Mouse (Mus musculus) 3134 (cell line): ENCODE data around the gene Smarcd2.
"Not testable (repeated sequence)": the region's sequence is repeated elsewhere in the genome, so short reads cannot be mapped to it uniquely, and the experiment has no call there.

Source experiments
- DNase-seq: peaks from one replicate; pipeline ENCODE4 v3.0.0-alpha.2; 2011; ENCODE audit warnings: low spot score; ENCODE audit not compliant: insufficient read length; ENCODE audit errors: extremely low read depth

Smarcd2 gene

DNA sequence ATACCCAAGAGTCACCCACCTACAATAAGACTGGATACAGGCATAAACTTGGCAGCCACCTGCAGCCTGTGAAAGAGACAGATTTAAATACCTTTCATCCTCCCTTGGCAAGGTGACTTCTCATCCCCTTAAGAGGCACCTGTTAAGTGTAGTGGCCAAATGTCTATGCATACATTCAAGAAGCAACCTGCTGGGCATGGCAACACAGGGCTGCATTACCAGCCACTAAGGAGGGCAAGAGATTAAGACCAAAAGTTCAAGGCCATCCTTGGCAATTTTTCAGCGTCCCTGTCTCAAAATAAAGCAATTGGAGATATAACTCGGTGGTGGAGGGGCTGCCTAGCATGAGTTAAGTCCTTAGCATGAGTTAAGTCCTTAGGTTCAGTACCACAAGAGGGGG, 18.0 kb downstream of the Smarcd2 start:
- DNase-seq = no peak

GRCm38 (mm10) chr11:106249326-106249725, 23.4 kb downstream of the Smarcd2 start:
- no peak for DNase-seq

- DNase-seq = no peak
Measured at GRCm38 (mm10) chr11:106246834-106247233, 25.9 kb downstream of the Smarcd2 start.

DNA sequence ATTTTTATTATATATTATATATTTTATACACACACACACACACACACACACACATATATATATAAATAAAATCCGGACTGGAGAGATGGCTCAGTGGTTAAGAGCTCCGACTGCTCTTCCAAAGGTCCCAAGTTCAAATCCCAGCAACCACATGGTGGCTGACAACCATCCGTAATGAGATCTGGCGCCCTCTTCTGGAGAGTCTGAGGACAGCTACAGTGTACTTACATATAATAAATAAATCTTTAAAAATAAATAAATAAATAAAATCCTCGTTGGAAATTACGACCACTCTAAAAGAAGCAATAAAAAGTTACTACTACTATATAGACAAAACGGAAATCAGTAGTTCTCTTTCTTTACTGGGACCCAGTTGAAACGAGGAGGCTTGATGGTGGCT, 38.8 kb downstream of the Smarcd2 start:
- DNase-seq = not testable (repeated sequence)

DNA sequence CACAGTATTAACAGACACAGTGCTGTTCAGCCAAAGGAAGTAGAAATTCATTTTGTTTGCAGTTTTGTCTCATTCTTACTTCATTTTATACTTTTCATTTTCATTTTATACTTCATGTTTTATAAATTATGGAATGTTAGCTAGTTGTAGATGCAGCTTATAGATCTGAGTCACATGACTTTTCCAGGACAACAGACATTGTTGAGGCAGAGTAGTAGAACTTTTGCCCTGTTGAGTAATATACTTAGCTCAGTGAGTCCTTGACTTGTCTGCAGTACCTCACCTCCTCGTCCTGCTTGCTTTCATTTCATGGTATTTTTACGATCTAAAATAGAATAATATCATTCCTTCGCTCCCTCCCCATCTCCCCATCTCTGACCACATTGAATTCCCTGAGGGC, 52.2 kb downstream of the Smarcd2 start:
- no peak for DNase-seq

DNA sequence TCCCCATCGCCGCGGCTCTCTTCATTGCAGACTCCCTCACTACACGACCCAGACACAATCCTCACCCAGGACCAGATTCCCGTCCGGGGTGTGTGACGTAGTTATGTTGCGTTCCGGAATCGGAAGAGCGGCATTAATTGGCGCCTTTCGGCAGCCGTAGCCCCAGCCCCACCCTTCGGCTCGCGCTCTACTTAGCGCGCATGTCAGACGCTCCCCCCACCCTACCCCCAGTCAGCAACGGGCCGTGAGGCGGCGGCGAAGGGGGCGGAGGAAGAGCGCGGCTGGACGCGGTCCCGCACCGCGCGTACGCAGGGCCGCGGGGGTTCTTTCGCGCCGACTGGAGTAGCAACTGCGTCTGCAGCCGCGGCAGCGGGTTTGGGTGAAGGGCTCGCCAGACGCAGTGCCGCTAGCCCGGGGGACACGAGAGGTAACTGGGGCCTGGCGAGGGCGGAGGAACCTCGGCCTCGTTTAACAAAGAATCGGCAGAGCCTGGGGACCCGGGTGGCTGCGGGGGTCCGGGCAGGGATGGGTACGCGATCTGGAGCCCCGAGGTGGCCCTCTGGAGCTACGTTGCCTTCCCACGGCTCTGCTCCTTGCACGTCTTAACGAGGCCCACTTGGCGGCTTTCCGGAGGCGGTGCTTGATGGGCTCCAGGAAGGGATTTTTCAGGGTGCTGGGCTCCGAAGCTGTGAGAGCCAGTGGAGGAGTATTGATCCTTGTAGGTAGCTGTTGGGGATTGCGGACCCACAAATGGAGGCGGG, 55.9 kb downstream of the Smarcd2 start, which contains the start of gene Ddx42:
Ddx42 (plus strand) TSS at position 197 of the 761 bp plus-strand sequence.
- DNase-seq = peak; percentile 97

DNA sequence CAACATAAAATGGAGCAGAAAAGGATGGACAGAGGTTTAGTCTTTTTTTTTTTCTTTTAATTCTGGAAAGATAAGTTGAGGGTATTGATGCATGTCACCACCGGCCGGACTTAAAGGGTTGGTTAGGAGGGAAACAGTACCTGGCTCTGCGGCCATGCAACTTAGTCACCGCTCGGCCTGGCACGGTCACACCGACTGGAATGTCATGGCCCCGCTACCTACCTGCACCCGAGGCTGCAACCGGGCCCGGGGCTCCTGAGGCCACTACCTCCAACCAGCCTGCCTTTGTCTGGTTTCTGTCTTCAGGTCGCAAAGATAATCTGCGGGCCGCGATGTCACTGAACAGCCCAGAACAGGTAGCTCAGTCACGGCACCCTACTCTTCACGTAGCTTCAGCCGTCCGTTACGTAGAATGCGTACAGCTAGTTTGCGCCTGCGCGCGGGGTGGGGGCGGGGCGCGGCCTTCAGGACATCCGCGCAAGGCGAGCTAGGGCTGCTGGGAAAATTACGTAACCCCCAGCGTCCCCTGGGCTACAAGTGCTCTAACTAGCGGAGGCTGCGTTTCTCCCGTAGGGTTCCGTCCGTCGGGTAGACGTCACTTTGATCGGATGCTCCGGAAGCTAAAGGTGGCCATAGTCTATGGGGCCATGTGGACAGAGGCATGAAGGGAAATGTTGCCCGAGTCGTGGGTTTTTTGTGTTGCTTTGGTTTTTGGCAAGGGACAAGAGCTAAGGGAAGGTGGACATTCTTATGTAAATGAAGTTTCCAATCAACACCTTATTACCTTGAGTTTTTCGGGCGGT, 56.6 kb downstream of the Smarcd2 start, which contains the start of gene Ccdc47:
Ccdc47 (minus strand) TSS at position 418 of the 803 bp plus-strand sequence.
- peak; percentile 99 for DNase-seq

- DNase-seq = no peak
Measured at GRCm38 (mm10) chr11:106215450-106215859, 57.3 kb downstream of the Smarcd2 start.

DNA sequence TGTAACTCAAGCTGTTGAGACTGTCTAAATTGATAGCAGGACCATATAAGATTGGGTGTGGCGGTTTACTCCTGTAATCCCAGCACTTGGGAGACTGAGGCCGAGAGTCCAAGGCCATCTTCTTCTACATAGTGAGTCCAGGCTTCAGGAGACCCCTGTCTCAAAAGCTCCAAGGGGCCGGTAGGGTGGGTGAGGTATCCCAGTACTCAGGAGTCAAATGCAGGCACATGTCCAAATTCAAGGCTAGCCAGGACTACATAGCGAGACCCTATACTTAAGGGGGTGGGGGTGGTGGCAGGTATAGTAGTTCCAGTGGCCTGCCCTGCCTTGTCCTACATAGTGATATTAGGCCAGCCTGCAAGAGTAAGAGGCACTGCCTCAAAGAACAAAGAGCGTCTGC, 57.9 kb downstream of the Smarcd2 start:
- no peak for DNase-seq
